Mouse (Mus musculus) forebrain, embryonic 11.5 days (tissue): ENCODE data around the gene Nelfb. TPM values are rescaled to one million over a fixed set of nuclear protein-coding genes. Genes with fewer than 3 reads are reported as not detected.

ENCODE experiments used
- ATAC-seq: fragments of 200-750 bp; cut with Nextera tagmentation; replicated peaks from 2 replicates; pipeline ENCODE4 v1.8.0; 2017; ENCODE audit warnings: moderate TSS enrichment; ENCODE audit not compliant: low FRiP score
- DNase-seq: peaks from one replicate; pipeline ENCODE4 v3.0.0-alpha.2; 2017; ENCODE audit warnings: low spot score
- H3K27ac ChIP-seq: fragments of 300-500 bp; sonication (generic); 2 replicates; pipeline ENCODE4 v1.5.1; 2014; ENCODE audit warnings: low read depth, low read length
- H3K27me3 ChIP-seq: fragments of 300-500 bp; sonication (generic); 2 replicates; pipeline ENCODE4 v1.6.1; 2014; ENCODE audit warnings: mild to moderate bottlenecking, low read length, mixed read lengths; ENCODE audit not compliant: control insufficient read depth, insufficient read depth
- H3K36me3 ChIP-seq: fragments of 300-500 bp; sonication (generic); 2 replicates; pipeline ENCODE4 v1.6.1; 2014; ENCODE audit warnings: mild to moderate bottlenecking, low read length, moderate library complexity, mixed read lengths; ENCODE audit not compliant: control insufficient read depth, insufficient read depth
- H3K4me1 ChIP-seq: fragments of 300-500 bp; sonication (generic); replicated peaks from 2 replicates; pipeline ENCODE4 v1.6.1; 2014; ENCODE audit warnings: low read length, mixed read lengths; ENCODE audit not compliant: control insufficient read depth, insufficient read depth
- H3K4me2 ChIP-seq: fragments of 300-500 bp; sonication (generic); 2 replicates; pipeline ENCODE4 v1.6.1; 2014; ENCODE audit warnings: low read depth, mild to moderate bottlenecking, low read length, moderate library complexity, mixed read lengths; ENCODE audit not compliant: severe bottlenecking
- H3K4me3 ChIP-seq: fragments of 300-500 bp; sonication (generic); 2 replicates; pipeline ENCODE4 v1.5.1; 2014; ENCODE audit warnings: low read depth, low read length
- H3K9ac ChIP-seq: fragments of 300-500 bp; sonication (generic); 2 replicates; pipeline ENCODE4 v1.6.1; 2014; ENCODE audit warnings: low read length
- H3K9me3 ChIP-seq: fragments of 300-500 bp; sonication (generic); 2 replicates; pipeline ENCODE4 v1.6.1; 2016; ENCODE audit warnings: low read length, mixed read lengths; ENCODE audit not compliant: control insufficient read depth
- WGBS: fragments of 180-500 bp; shearing (Covaris S2); extraction: QIAGEN DNeasy Blood & Tissue Kit; methylation state at CpG from one replicate; pipeline ENCODE4 v1.1.7; 2014; 5-methylcytosine and 5-hydroxymethylcytosine counted together
- polyA plus RNA-seq: library from polyadenylated mRNA; unstranded; fragments of >200 nt; fragmentation: Nextera tagmentation; extraction: Ambion mirVana; gene quantifications from 2 replicates; pipeline ENCODE4 v1.2.1, GENCODE M21; 2014

The Nelfb gene
- polyA plus RNA-seq, 1 experiment from 2014 or later, result 110 TPM

- Histone ChIP-seq H3K27me3 (no peaks in the 10 kb centered on the region), H3K4me2 (peak overlapping the region; percentile 73), H3K4me1 (peaks cover 51% of the 10 kb centered on the region), H3K4me3 (peak overlapping the region; percentile 88), H3K27ac (peak overlapping the region; percentile 44; the same call in 1 of the 2 replicates), H3K9me3 (no peaks in the 10 kb centered on the region), H3K9ac (peak overlapping the region; percentile 93; the same call in 1 of the 2 replicates), H3K36me3 (peaks cover 2% of the 10 kb centered on the region; the same call in 1 of the 2 replicates)
- ATAC-seq, result no peak
- DNase-seq, result no peak
- 34% methylated on average over 15 of the region's 15 CpGs for WGBS
Observed at GRCm38 (mm10) chr2:25179566-25180217, 31.6 kb downstream of the Nelfb start.

- H3K4me1 ChIP-seq, result peaks cover 41% of the 10 kb centered on the region
- H3K36me3 ChIP-seq, result peaks cover 1% of the 10 kb centered on the region; the same call in 1 of the 2 replicates
- peak overlapping the region; percentile 21 for H3K9ac ChIP-seq
- H3K9me3 ChIP-seq, result no peaks in the 10 kb centered on the region
- peak overlapping the region; percentile 12; the same call in 1 of the 2 replicates for H3K4me3 ChIP-seq
- peak overlapping the region; percentile 81 for H3K27ac ChIP-seq
- ATAC-seq (no peak), DNase-seq (no peak)
- 15% methylated on average over 10 of the region's 10 CpGs for WGBS
- H3K4me2 ChIP-seq, result peak overlapping the region; percentile 40
- H3K27me3 ChIP-seq, result no peaks in the 10 kb centered on the region
Observed at GRCm38 (mm10) chr2:25178285-25178972, 32.9 kb downstream of the Nelfb start.

DNA sequence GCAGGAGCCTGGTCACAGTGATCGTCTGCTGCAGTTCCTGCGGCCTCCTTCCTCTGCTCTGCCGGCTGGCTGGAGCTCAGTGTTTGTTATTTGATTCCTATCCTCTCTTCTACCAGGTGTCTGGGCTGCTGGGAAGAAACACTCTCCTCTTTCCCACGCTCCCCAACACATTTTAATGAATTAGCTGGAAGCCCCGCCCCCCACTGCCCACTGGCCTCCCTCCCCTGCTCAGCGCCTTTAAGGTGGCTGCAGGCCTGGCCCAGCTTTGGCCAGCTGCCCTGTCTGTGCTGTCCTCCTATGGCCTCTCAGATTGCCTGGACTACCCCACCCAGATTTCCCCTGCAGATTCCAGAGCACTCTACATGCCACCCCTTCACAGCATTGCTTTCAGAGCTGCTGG, 33.6 kb downstream of the Nelfb start:
- H3K4me1 ChIP-seq, result peaks cover 40% of the 10 kb centered on the region

GRCm38 (mm10) chr2:25177076-25177475, 34.2 kb downstream of the Nelfb start:
- ATAC-seq (no peak), DNase-seq (no peak)
- Histone ChIP-seq H3K9ac (peak overlapping the region; percentile 45), H3K9me3 (no peaks in the 10 kb centered on the region), H3K4me1 (peaks cover 40% of the 10 kb centered on the region), H3K4me3 (peak overlapping the region; percentile 12; the same call in 1 of the 2 replicates), H3K36me3 (no peaks in the 10 kb centered on the region), H3K27me3 (no peaks in the 10 kb centered on the region), H3K4me2 (peak overlapping the region; percentile 40), H3K27ac (peak overlapping the region; percentile 77)
- 28% methylated on average over 4 of the region's 4 CpGs for WGBS

More for the DNA sequence above, 33.6 kb downstream of the Nelfb start:
- H3K4me3 ChIP-seq, result peak overlapping the region; percentile 12; the same call in 1 of the 2 replicates
- H3K9ac ChIP-seq, result peak overlapping the region; percentile 45
- no peaks in the 10 kb centered on the region for H3K36me3 ChIP-seq
- WGBS, result 2% methylated on average over 6 of the region's 6 CpGs
- H3K27me3 ChIP-seq, result no peaks in the 10 kb centered on the region
- DNase-seq (peak; percentile 78), ATAC-seq (no peak; the same call in 1 of the 2 replicates)
- H3K9me3 ChIP-seq, result no peaks in the 10 kb centered on the region
- H3K4me2 ChIP-seq, result peak overlapping the region; percentile 40
- H3K27ac ChIP-seq, result peak overlapping the region; percentile 81

DNA sequence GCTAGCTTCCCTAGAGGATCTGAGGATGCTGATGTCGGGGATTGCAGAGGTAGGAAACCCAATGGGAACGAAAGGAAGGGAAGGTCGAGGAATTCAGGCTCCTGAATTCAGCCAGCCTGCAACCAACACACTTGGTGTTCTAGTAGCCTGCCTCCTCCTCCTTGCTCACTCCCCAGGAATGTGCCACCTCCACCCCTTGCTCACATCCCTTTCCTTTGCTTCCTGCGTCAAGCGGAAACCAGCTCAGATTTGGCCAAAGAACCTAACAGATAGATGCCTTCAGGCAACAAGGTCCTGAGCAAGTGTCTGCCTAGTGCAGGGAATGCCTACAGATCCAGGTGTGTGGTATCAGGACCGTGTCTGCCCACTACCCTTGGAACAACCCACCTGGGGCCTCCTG, 34.7 kb downstream of the Nelfb start:
- Histone ChIP-seq H3K4me2 (peak overlapping the region; percentile 40; the same call in 1 of the 2 replicates), H3K4me1 (peaks cover 40% of the 10 kb centered on the region), H3K4me3 (no peak overlapping the region; the same call in 1 of the 2 replicates), H3K36me3 (no peaks in the 10 kb centered on the region), H3K9me3 (no peaks in the 10 kb centered on the region), H3K27me3 (no peaks in the 10 kb centered on the region), H3K27ac (peak overlapping the region; percentile 77), H3K9ac (peak overlapping the region; percentile 45)
- DNase-seq (no peak), ATAC-seq (no peak)
- 78% methylated on average over 6 of the region's 6 CpGs for WGBS

GRCm38 (mm10) chr2:25175690-25176078, 35.6 kb downstream of the Nelfb start:
- ATAC-seq (no peak), DNase-seq (no peak)
- Histone ChIP-seq H3K9me3 (no peaks in the 10 kb centered on the region), H3K4me3 (no peak overlapping the region), H3K27me3 (no peaks in the 10 kb centered on the region), H3K9ac (no peak overlapping the region), H3K4me2 (no peak overlapping the region), H3K4me1 (peaks cover 40% of the 10 kb centered on the region), H3K36me3 (no peaks in the 10 kb centered on the region), H3K27ac (no peak overlapping the region)
- 83% methylated on average over 4 of the region's 4 CpGs for WGBS

DNA sequence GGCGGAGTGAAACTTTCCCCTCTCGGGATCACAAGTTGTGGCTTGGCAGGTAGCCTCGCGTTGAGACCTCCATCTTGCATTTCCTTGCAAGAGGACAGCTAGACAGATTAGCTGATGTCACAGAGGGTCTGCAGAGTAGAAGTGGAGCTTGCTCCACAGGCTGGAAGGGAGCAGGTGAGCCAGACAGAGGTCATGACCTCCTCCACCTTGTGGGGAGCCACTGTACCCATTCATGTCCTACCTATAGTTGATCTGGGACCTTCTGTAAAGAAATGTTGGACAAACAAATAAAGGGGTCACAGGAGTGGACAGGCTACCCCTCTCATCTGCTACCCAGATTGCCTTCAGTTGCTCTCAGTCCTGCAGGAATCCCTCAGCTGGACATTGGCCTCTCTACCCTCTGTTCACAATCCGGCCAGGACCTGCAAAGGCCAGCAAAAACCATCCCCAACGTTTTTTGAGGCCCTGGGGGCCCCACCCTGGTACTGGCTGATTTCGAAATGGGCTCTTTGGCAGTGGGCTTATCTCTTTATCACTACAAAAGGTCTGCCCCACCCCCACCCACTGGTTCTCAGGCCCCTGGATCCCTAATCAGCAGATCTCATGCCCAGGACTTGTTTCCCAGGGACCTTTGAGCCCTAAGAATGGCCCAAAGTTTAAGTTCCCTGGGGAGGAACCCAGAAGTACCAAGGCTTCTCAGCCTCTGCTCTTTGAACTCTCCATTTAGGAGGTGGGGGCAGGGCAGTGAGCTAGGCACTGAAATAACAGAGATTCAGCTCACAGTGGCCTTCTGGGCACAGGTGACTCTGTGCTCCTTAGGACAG, 36.2 kb downstream of the Nelfb start:
- WGBS, result 49% methylated on average over 7 of the region's 7 CpGs
- peaks cover 39% of the 10 kb centered on the region for H3K4me1 ChIP-seq
- H3K9me3 ChIP-seq, result no peaks in the 10 kb centered on the region
- ATAC-seq (no peak), DNase-seq (no peak)
- no peaks in the 10 kb centered on the region for H3K27me3 ChIP-seq
- no peaks in the 10 kb centered on the region for H3K36me3 ChIP-seq
- no peak overlapping the region for H3K27ac ChIP-seq
- H3K4me3 ChIP-seq, result no peak overlapping the region
- no peak overlapping the region for H3K4me2 ChIP-seq
- no peak overlapping the region for H3K9ac ChIP-seq

GRCm38 (mm10) chr2:25173821-25174220, 37.5 kb downstream of the Nelfb start:
- 92% methylated on average over 4 of the region's 4 CpGs for WGBS
- H3K27me3 ChIP-seq, result no peaks in the 10 kb centered on the region
- H3K4me1 ChIP-seq, result peaks cover 46% of the 10 kb centered on the region

More at GRCm38 (mm10) chr2:25173821-25174220, 37.5 kb downstream of the Nelfb start:
- H3K9me3 ChIP-seq, result no peaks in the 10 kb centered on the region
- ATAC-seq (no peak), DNase-seq (no peak)
- no peak overlapping the region for H3K27ac ChIP-seq
- H3K9ac ChIP-seq, result no peak overlapping the region
- H3K4me3 ChIP-seq, result no peak overlapping the region
- no peak overlapping the region for H3K4me2 ChIP-seq
- H3K36me3 ChIP-seq, result no peaks in the 10 kb centered on the region
